Mouse (Mus musculus): ENCODE data around the gene Bend5.

DNA sequence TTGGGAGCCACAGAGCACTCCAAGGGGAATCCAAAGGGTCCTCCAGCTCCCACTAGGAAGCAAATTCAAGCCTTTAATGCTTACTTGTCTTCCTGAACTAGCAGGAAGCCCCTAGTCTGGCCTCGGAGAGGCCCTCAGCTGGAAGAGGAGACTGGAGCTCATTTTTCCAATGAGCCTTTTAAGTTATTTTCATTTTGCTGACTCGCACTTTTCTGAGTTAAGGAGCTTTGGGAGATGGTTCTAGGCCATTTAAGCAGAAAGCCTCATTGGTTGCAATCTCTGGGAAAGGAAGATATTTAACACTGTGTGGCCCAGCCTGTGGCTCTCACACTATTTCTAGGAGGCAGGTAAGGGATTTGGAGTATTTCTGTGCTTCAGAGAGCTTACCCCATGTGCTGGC, 55.0 kb downstream of the Bend5 start:
- TF ChIP-seq GATA1 (IDR thresholded peaks at IDR 0.05; ENCODE audit: borderline replicate concordance, low read length) (no peak), FLI1 (IDR thresholded peaks at IDR 0.05; ENCODE audit: low read length) (no peak)
